Mouse (Mus musculus): ENCODE data around the gene Fut9. TPM values are rescaled to one million over a fixed set of nuclear protein-coding genes. Genes with fewer than 3 reads are reported as not detected.
A peak's percentile ranks its signal among the peaks of the same experiment; 100 is the strongest.

Gene Fut9
- total RNA-seq, 4 experiments from 2014 or later = 70.6 to 88.9 (median 78.3) TPM

- DNase-seq (ENCODE audit: low spot score in 2 of 2) = no peak
Measured at GRCm38 (mm10) chr4:25647593-25647992, 152.5 kb downstream of the Fut9 start.

GRCm38 (mm10) chr4:25645580-25645979, 154.5 kb downstream of the Fut9 start:
- DNase-seq (ENCODE audit: low spot score in 2 of 2) = peak in 1 of 2 experiments; percentile 30

GRCm38 (mm10) chr4:25641993-25642392, 158.1 kb downstream of the Fut9 start:
- no peak for DNase-seq (ENCODE audit: low spot score in 2 of 2)

- no peak for DNase-seq (ENCODE audit: low spot score in 2 of 2)
Measured at GRCm38 (mm10) chr4:25633262-25633661, 166.8 kb downstream of the Fut9 start.

- no peak for DNase-seq (ENCODE audit: low spot score in 2 of 2)
Measured at GRCm38 (mm10) chr4:25628113-25628512, 171.9 kb downstream of the Fut9 start.

GRCm38 (mm10) chr4:25627467-25627866, 172.6 kb downstream of the Fut9 start:
- DNase-seq (ENCODE audit: low spot score in 2 of 2) = no peak

GRCm38 (mm10) chr4:25627039-25627438, 173.0 kb downstream of the Fut9 start:
- DNase-seq (ENCODE audit: low spot score in 2 of 2) = no peak

GRCm38 (mm10) chr4:25623176-25623575, 176.9 kb downstream of the Fut9 start:
- DNase-seq (ENCODE audit: low spot score in 2 of 2) = no peak

- DNase-seq (ENCODE audit: low spot score in 2 of 2) = no peak
Measured at GRCm38 (mm10) chr4:25617301-25617700, 182.7 kb downstream of the Fut9 start.

- DNase-seq (ENCODE audit: low spot score in 2 of 2) = no peak
Measured at GRCm38 (mm10) chr4:25613426-25613825, 186.6 kb downstream of the Fut9 start.

GRCm38 (mm10) chr4:25610481-25610880, 189.6 kb downstream of the Fut9 start:
- no peak for DNase-seq (ENCODE audit: low spot score in 2 of 2)

- DNase-seq (ENCODE audit: low spot score in 2 of 2) = no peak
Measured at GRCm38 (mm10) chr4:25593218-25593617, 206.8 kb downstream of the Fut9 start.
